22 mouse cellular contexts compared by ENCODE assay signal in genomic region chr11:97535660-97536059, GRCm38 (mm10). TPM values are rescaled to one million over a fixed set of nuclear protein-coding genes. Genes with fewer than 3 reads are reported as not detected.
DNase-seq lines count a peak whose midpoint lies in the region; ATAC-seq lines count a peak whose summit lies in the region.
"Had no signal": no experiment of that assay in that cellular context is flagged by ENCODE, and none has a peak within 500 bp of the region (broad histone marks: within the 10 kb centered on the region; RNA-seq: fewer than 3 reads in every experiment).

No protein-coding gene starts in this region.

- no peak for ATAC-seq in intestine, embryonic 14.5 days (replicated peaks; ENCODE audit: low FRiP score, low TSS enrichment, low read depth)
- no peak for ATAC-seq in intestine, embryonic 16.5 days
- no peak for ATAC-seq in midbrain, embryonic 11.5 days (ENCODE audit: low FRiP score)
- ATAC-seq: activated CD4-positive, CD25-positive, alpha-beta regulatory T cell, adult 4 months; forebrain, embryonic 14.5 days; forebrain, postnatal 0 days; intestine, postnatal 0 days had no signal

- peaks cover 80% of the 10 kb centered on the region for H3K27me3 ChIP-seq in intestine, embryonic 14.5 days (replicated peaks; ENCODE audit: control insufficient read depth, insufficient read depth, low read length)
- H3K27me3 ChIP-seq in intestine, embryonic 16.5 days (replicated peaks; ENCODE audit: control insufficient read depth, insufficient read depth, low read length), result peaks cover 62% of the 10 kb centered on the region
- peaks cover 99% of the 10 kb centered on the region for H3K27me3 ChIP-seq in midbrain, embryonic 10.5 days (ENCODE audit: low read depth, poor library complexity, severe bottlenecking)
- H3K27me3 ChIP-seq in midbrain, embryonic 11.5 days (ENCODE audit: control insufficient read depth, insufficient read depth, low read length), result peaks cover 63% of the 10 kb centered on the region

- peak; percentile 33 for DNase-seq in cerebellum, adult 11 months
- DNase-seq in cerebellum, postnatal 4 days (ENCODE audit: low spot score in 2 of 2), result no peak
- peak; percentile 49 to 61 for DNase-seq in cerebellum, postnatal 10 days
- no peak for DNase-seq in cerebellum, adult 8-10 months
- peak; percentile 55 for DNase-seq in intestine, embryonic 14.5 days (ENCODE audit: low spot score)
- DNase-seq in midbrain, embryonic 10.5 days (ENCODE audit: low spot score), result no peak
- DNase-seq in midbrain, embryonic 11.5 days (ENCODE audit: low spot score, missing footprints), result no peak
- DNase-seq: adrenal gland, adult 8-10 months; adrenal gland, postnatal 25 days; gastrocnemius, adult 2 months; gastrocnemius, postnatal 14 days; heart, adult 11 months had no signal

- H3K4me3 ChIP-seq in intestine, embryonic 14.5 days (ENCODE audit: low read depth, low read length), result no peak overlapping the region
- no peak overlapping the region for H3K4me3 ChIP-seq in intestine, embryonic 16.5 days (ENCODE audit: low read length)
- H3K4me3 ChIP-seq in midbrain, embryonic 10.5 days, result no peak overlapping the region; the same call in none of the 2 replicates
- no peak overlapping the region for H3K4me3 ChIP-seq in midbrain, embryonic 11.5 days (ENCODE audit: low read depth, low read length)

- H3K27ac ChIP-seq in intestine, embryonic 14.5 days (ENCODE audit: low read depth), result no peak overlapping the region
- no peak overlapping the region for H3K27ac ChIP-seq in intestine, embryonic 16.5 days (ENCODE audit: low read length)
- 0 out of 2 replicates have a peak overlapping the region, but pooled peaks have one; percentile 3 for H3K27ac ChIP-seq in midbrain, embryonic 10.5 days (replicated peaks)
- no peak overlapping the region for H3K27ac ChIP-seq in midbrain, embryonic 11.5 days (ENCODE audit: low read depth, low read length)
- H3K27ac ChIP-seq: embryonic facial prominence, embryonic 12.5 days; embryonic facial prominence, embryonic 15.5 days; gastrocnemius, adult 2 months; hindbrain, embryonic 13.5 days had no signal

- H3K9me3 ChIP-seq in intestine, embryonic 14.5 days (ENCODE audit: control insufficient read depth, low read length), result no peaks in the 10 kb centered on the region
- no peaks in the 10 kb centered on the region for H3K9me3 ChIP-seq in intestine, embryonic 16.5 days (ENCODE audit: control insufficient read depth, low read length)
- no peaks in the 10 kb centered on the region for H3K9me3 ChIP-seq in midbrain, embryonic 10.5 days (replicated peaks)
- no peaks in the 10 kb centered on the region for H3K9me3 ChIP-seq in midbrain, embryonic 11.5 days (ENCODE audit: control insufficient read depth, low read length)
- H3K9me3 ChIP-seq: embryonic facial prominence, embryonic 12.5 days; embryonic facial prominence, embryonic 15.5 days; hindbrain, embryonic 13.5 days had no signal

- no peak overlapping the region for H3K4me2 ChIP-seq in intestine, embryonic 14.5 days (ENCODE audit: low read length)
- H3K4me2 ChIP-seq in intestine, embryonic 16.5 days (ENCODE audit: low read depth, low read length), result no peak overlapping the region
- H3K4me2 ChIP-seq in midbrain, embryonic 11.5 days, result no peak overlapping the region

- no peaks in the 10 kb centered on the region for H3K36me3 ChIP-seq in intestine, embryonic 14.5 days (ENCODE audit: control insufficient read depth, insufficient read depth, low read length)
- no peaks in the 10 kb centered on the region for H3K36me3 ChIP-seq in intestine, embryonic 16.5 days (ENCODE audit: control insufficient read depth, insufficient read depth, low read length)
- H3K36me3 ChIP-seq in midbrain, embryonic 10.5 days, result peaks cover 4% of the 10 kb centered on the region; the same call in 1 of the 2 replicates
- H3K36me3 ChIP-seq in midbrain, embryonic 11.5 days (ENCODE audit: control insufficient read depth, insufficient read depth, low read length), result no peaks in the 10 kb centered on the region
- H3K36me3 ChIP-seq: embryonic facial prominence, embryonic 12.5 days; embryonic facial prominence, embryonic 15.5 days had no signal

- peaks cover 31% of the 10 kb centered on the region for H3K4me1 ChIP-seq in intestine, embryonic 14.5 days (replicated peaks; ENCODE audit: control insufficient read depth, insufficient read depth, low read length)
- peaks cover 31% of the 10 kb centered on the region for H3K4me1 ChIP-seq in intestine, embryonic 16.5 days (ENCODE audit: control insufficient read depth, insufficient read depth, low read length)
- peaks cover 82% of the 10 kb centered on the region for H3K4me1 ChIP-seq in midbrain, embryonic 10.5 days
- H3K4me1 ChIP-seq in midbrain, embryonic 11.5 days (ENCODE audit: control insufficient read depth, insufficient read depth, low read length), result peaks cover 37% of the 10 kb centered on the region

- H3K9ac ChIP-seq in intestine, embryonic 14.5 days (ENCODE audit: low read length), result no peak overlapping the region
- H3K9ac ChIP-seq in intestine, embryonic 16.5 days (ENCODE audit: low read depth, low read length), result no peak overlapping the region
- no peak overlapping the region for H3K9ac ChIP-seq in midbrain, embryonic 11.5 days (ENCODE audit: low read length)
- H3K9ac ChIP-seq: embryonic facial prominence, embryonic 12.5 days; embryonic facial prominence, embryonic 15.5 days had no signal

- WGBS in intestine, embryonic 14.5 days, result 45% methylated on average over 5 of the region's 5 CpGs
- 48% methylated on average over 5 of the region's 5 CpGs for WGBS in intestine, embryonic 16.5 days
- WGBS in midbrain, embryonic 10.5 days, result 41% methylated on average over 5 of the region's 5 CpGs
- 37% methylated on average over 5 of the region's 5 CpGs for WGBS in midbrain, embryonic 11.5 days

RNA-seq across cellular contexts. Expression of gene 4933428G20Rik, which starts 35.5 kb away (rescaled TPM):
- polyA plus RNA-seq in intestine, embryonic 14.5 days (2014; fragmentation: Nextera tagmentation; extraction: Ambion mirVana), result 0.12 TPM in 2 replicates
- 0.18 and 0.45 TPM in 2 replicates for polyA plus RNA-seq in intestine, embryonic 16.5 days (2015; fragmentation: Nextera tagmentation; extraction: Ambion mirVana)
- 0.25 and 0.28 TPM in 2 replicates for polyA plus RNA-seq in midbrain, embryonic 10.5 days (2016; fragmentation: Nextera tagmentation; extraction: Ambion mirVana)
- polyA plus RNA-seq in midbrain, embryonic 11.5 days (2014; fragmentation: Nextera tagmentation; extraction: Ambion mirVana), result 0.11 TPM in 1 of 2 replicates, not detected in the other
- polyA plus RNA-seq: activated CD4-positive, CD25-positive, alpha-beta regulatory T cell, adult 4 months; forebrain, embryonic 14.5 days; heart, embryonic 14.5 days had no signal

RNA-seq across cellular contexts. Expression of gene Srcin1, which starts 40.3 kb away (rescaled TPM):
- 0.16 and 0.30 TPM in 2 replicates for polyA plus RNA-seq in intestine, embryonic 14.5 days (2014; fragmentation: Nextera tagmentation; extraction: Ambion mirVana)
- polyA plus RNA-seq in intestine, embryonic 16.5 days (2015; fragmentation: Nextera tagmentation; extraction: Ambion mirVana), result 0.10 and 0.12 TPM in 2 replicates
- polyA plus RNA-seq in midbrain, embryonic 10.5 days (2016; fragmentation: Nextera tagmentation; extraction: Ambion mirVana), result 0.89 and 1.6 TPM in 2 replicates
- 1.7 and 2.2 TPM in 2 replicates for polyA plus RNA-seq in midbrain, embryonic 11.5 days (2014; fragmentation: Nextera tagmentation; extraction: Ambion mirVana)
- polyA plus RNA-seq: activated CD4-positive, CD25-positive, alpha-beta regulatory T cell, adult 4 months; heart, postnatal 0 days had no signal

Comparison
In these comparisons a context has a peak if more than half of its experiments do, and no peak if none do; other contexts are left out.
1. DNase-seq: peak in cerebellum, adult 11 months (single experiment), cerebellum, postnatal 10 days (2 of 2) and intestine, embryonic 14.5 days (single experiment); none in cerebellum, postnatal 4 days (0 of 2), cerebellum, adult 8-10 months (single experiment), midbrain, embryonic 10.5 days (single experiment) and midbrain, embryonic 11.5 days (single experiment).